Mouse (Mus musculus): ENCODE measurements at regions not wholly inside any gene's neighbourhood (a gene's known extent, or its start where the extent isn't known, plus 50 kb on each side); places are given as distances from the start of the nearest gene placed in this dataset.
"Not testable (repeated sequence)": the region's sequence is repeated elsewhere in the genome, so short reads cannot be mapped to it uniquely, and the experiment has no call there.

DNA sequence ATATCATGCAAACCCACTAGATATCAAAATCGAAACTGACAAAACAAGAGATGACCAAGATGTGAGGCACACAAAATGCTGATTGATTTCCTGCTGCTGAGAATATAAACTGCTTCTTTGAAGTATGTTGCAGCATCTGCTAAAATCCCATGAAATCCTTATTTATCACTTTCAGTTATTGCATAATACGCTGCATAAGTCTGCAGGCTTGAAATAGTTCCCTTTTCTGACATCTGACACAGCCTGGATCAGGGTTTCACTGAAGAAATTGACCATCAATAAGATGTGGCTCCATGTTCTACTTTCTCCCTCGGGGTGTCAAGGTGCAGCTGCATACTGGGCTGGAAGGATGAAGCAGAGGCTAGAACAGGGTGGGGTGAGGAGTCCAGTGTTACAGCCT lies 348.7 kb upstream of the Dab2 start:
- DNase-seq (ENCODE audit: low spot score): no peak
- Histone ChIP-seq H3K4me1 (ENCODE audit: control insufficient read depth, insufficient read depth, low read length) (no peaks in the 10 kb centered on the region), H3K4me2 (ENCODE audit: low read length) (no peak overlapping the region), H3K36me3 (ENCODE audit: control insufficient read depth, insufficient read depth, low read length) (no peaks in the 10 kb centered on the region), H3K9ac (ENCODE audit: low read length) (no peak overlapping the region), H3K27me3 (replicated peaks; ENCODE audit: control insufficient read depth, insufficient read depth, low read length) (no peaks in the 10 kb centered on the region), H3K9me3 (replicated peaks; ENCODE audit: control insufficient read depth, low read length) (no peaks in the 10 kb centered on the region), H3K4me3 (ENCODE audit: low read depth, low read length) (no peak overlapping the region), H3K27ac (ENCODE audit: low read depth, low read length) (no peak overlapping the region)
- ATAC-seq: no peak
- 82% methylated on average over 3 of the region's 3 CpGs for WGBS

DNA sequence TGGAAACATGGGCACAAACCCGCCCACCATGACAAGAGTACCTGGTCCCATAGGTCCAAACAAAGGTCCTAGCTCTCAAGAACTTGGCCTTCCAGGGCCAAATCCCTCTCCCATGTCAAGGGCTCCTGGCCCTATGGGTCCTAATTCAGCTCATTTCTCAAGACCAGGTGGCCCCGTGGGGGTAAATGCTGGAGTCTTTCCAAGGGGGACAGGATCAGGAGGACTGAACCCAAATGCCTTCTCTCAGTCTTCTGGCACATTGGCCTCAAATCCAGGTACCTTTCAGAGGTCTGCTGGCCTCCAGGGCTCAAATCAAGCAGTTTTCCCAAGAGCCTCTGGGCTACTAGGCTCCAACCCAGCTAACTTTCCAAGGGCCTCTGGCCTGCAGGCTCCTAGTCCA lies 347.9 kb upstream of the Dab2 start:
- H3K27me3 ChIP-seq (replicated peaks; ENCODE audit: control insufficient read depth, insufficient read depth, low read length); H3K9me3 ChIP-seq (replicated peaks; ENCODE audit: control insufficient read depth, low read length); H3K36me3 ChIP-seq (ENCODE audit: control insufficient read depth, insufficient read depth, low read length); H3K4me2 ChIP-seq (ENCODE audit: low read length); ATAC-seq; H3K9ac ChIP-seq (ENCODE audit: low read length); H3K27ac ChIP-seq (ENCODE audit: low read depth, low read length); H3K4me1 ChIP-seq (ENCODE audit: control insufficient read depth, insufficient read depth, low read length); DNase-seq (ENCODE audit: low spot score); H3K4me3 ChIP-seq (ENCODE audit: low read depth, low read length): not testable (repeated sequence)
- 98% methylated on average over 2 of the region's 2 CpGs for WGBS

DNA sequence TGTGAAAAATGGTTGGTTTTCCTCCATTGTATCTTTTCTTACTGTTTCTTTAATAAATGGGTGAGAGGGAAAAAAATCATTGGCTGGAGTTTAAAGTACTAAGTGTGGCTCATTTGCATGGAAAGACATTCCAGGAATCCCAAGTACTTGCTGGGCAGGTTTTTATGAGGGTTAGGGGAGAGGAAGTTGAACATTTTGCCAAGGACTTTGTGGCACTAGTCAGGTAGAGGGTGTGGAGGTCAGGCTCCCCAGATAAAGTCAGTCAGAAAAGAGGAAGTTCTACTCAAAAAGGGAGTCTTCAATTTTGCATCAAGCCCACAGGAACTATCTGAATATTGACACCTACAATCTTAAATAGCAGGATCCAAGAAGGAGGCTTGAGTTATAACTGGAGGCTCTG lies 346.5 kb upstream of the Dab2 start:
- Histone ChIP-seq H3K9ac (ENCODE audit: low read length) (no peak overlapping the region), H3K27me3 (replicated peaks; ENCODE audit: control insufficient read depth, insufficient read depth, low read length) (no peaks in the 10 kb centered on the region), H3K27ac (ENCODE audit: low read depth, low read length) (no peak overlapping the region), H3K9me3 (replicated peaks; ENCODE audit: control insufficient read depth, low read length) (no peaks in the 10 kb centered on the region), H3K4me2 (ENCODE audit: low read length) (no peak overlapping the region), H3K4me1 (ENCODE audit: control insufficient read depth, insufficient read depth, low read length) (no peaks in the 10 kb centered on the region), H3K36me3 (ENCODE audit: control insufficient read depth, insufficient read depth, low read length) (no peaks in the 10 kb centered on the region), H3K4me3 (ENCODE audit: low read depth, low read length) (no peak overlapping the region)
- no peak for ATAC-seq
- no peak for DNase-seq (ENCODE audit: low spot score)

DNA sequence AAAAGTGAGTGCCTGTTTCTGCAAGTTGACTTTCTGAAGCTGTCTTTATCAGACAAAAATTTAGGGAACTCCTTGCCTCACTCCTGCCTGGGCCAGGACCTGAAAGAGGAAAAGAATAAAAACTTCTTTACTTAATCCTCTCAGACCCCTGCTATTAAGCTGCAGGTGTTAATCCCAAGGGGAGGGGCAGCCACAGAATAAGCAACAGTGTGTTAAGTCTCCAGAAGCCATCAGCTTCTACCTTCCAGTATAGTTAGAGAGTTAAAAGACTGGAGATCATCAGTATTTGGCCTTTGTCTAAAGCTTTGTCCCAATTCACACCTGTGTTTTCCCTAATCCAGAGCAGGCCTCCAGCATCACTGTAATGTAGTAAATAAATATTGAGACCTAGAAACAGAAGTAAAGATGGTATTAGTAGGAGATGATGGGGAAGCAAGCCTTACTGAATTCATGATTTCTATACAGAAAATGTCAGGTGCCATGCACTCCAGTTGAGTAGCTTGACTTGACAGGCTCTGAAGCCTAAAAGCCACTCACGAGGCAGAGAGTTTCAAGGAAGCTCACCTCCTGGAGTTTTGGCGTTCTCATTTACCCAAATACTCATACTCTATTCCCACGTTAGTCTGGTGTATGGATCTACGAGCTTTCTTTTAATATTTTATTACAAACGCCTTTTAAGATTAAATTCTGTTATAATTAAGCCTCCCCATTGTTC lies 308.1 kb upstream of the Dab2 start:
- Histone ChIP-seq H3K27me3 (replicated peaks; ENCODE audit: control insufficient read depth, insufficient read depth, low read length) (no peaks in the 10 kb centered on the region), H3K4me2 (ENCODE audit: low read length) (no peak overlapping the region), H3K36me3 (ENCODE audit: control insufficient read depth, insufficient read depth, low read length) (no peaks in the 10 kb centered on the region), H3K9ac (ENCODE audit: low read length) (no peak overlapping the region), H3K4me3 (ENCODE audit: low read depth, low read length) (no peak overlapping the region), H3K4me1 (ENCODE audit: control insufficient read depth, insufficient read depth, low read length) (no peaks in the 10 kb centered on the region), H3K27ac (ENCODE audit: low read depth, low read length) (no peak overlapping the region), H3K9me3 (replicated peaks; ENCODE audit: control insufficient read depth, low read length) (no peaks in the 10 kb centered on the region)
- no peak for DNase-seq (ENCODE audit: low spot score)
- 40% methylated on average over 5 of the region's 5 CpGs for WGBS
- ATAC-seq: no peak

DNA sequence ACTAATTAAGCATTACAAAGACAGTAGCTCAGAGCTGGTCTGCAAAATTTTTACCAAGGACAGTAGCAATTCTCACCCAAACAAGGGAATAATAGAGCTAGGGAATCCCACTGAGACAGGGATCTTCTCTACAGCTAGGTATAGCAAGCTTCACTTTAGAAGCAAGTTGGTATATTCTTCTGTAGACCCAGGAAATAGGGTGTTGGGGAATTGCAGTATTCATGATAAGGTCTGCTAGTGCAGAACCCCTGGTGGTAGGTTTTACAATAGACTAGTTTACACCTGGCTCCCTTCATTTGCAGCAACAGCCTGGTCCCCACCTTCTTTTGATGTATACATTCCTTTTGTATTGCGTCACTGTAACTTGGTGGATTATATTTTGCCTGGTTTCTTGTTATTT lies 307.4 kb upstream of the Dab2 start:
- 95% methylated on average over 1 of the region's 1 CpGs for WGBS
- not testable (repeated sequence) for H3K27ac ChIP-seq (ENCODE audit: low read depth, low read length); DNase-seq (ENCODE audit: low spot score); H3K36me3 ChIP-seq (ENCODE audit: control insufficient read depth, insufficient read depth, low read length); H3K9me3 ChIP-seq (replicated peaks; ENCODE audit: control insufficient read depth, low read length); H3K4me2 ChIP-seq (ENCODE audit: low read length); ATAC-seq; H3K4me3 ChIP-seq (ENCODE audit: low read depth, low read length); H3K9ac ChIP-seq (ENCODE audit: low read length); H3K27me3 ChIP-seq (replicated peaks; ENCODE audit: control insufficient read depth, insufficient read depth, low read length); H3K4me1 ChIP-seq (ENCODE audit: control insufficient read depth, insufficient read depth, low read length)

DNA sequence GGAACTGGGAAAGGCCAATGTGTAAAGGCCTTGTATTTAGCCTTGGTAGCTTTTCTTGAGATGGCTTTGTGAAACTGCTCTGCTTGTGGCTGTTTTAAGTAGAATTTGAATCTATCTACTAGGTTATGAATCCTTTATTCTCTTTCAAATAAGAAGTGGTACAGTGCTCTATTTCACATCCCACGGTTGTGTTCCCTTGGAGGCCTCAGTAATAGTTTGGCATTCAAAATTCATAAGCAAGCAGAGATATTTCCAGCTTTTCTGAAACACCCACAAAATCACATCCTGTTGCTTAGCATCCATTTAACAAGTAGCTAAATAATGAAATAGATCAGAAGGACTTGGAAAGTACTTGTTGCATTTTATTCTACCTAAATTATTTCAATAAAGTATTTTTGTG lies 298.8 kb upstream of the Dab2 start:
- DNase-seq (ENCODE audit: low spot score): no peak
- Histone ChIP-seq H3K27ac (ENCODE audit: low read depth, low read length) (no peak overlapping the region), H3K4me1 (ENCODE audit: control insufficient read depth, insufficient read depth, low read length) (no peaks in the 10 kb centered on the region), H3K4me2 (ENCODE audit: low read length) (no peak overlapping the region), H3K27me3 (replicated peaks; ENCODE audit: control insufficient read depth, insufficient read depth, low read length) (no peaks in the 10 kb centered on the region), H3K9ac (ENCODE audit: low read length) (no peak overlapping the region), H3K36me3 (ENCODE audit: control insufficient read depth, insufficient read depth, low read length) (no peaks in the 10 kb centered on the region), H3K9me3 (replicated peaks; ENCODE audit: control insufficient read depth, low read length) (no peaks in the 10 kb centered on the region), H3K4me3 (ENCODE audit: low read depth, low read length) (no peak overlapping the region)
- no peak for ATAC-seq
- WGBS: 94% methylated on average over 1 of the region's 1 CpGs

DNA sequence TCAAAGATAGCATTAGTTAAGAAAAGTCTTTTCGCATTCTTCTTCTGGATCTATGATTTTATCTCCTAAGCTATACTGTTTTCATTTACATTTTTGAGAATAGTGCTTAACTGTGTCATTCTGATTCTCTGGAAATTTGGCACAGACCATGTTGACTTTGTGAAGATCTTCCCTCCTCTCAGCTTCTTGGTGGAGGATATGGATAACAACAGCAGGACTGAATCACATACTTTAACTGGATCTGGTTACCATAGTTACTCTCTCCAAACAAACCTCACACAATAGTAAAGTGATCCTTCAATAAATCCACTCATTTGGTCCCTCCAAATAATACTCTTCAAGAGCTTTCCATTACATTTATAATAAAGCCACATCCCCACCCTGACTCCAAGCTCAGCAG lies 298.2 kb upstream of the Dab2 start:
- Histone ChIP-seq H3K4me1 (ENCODE audit: control insufficient read depth, insufficient read depth, low read length) (no peaks in the 10 kb centered on the region), H3K36me3 (ENCODE audit: control insufficient read depth, insufficient read depth, low read length) (no peaks in the 10 kb centered on the region), H3K4me2 (ENCODE audit: low read length) (no peak overlapping the region), H3K9ac (ENCODE audit: low read length) (no peak overlapping the region), H3K27ac (ENCODE audit: low read depth, low read length) (no peak overlapping the region), H3K4me3 (ENCODE audit: low read depth, low read length) (no peak overlapping the region), H3K9me3 (replicated peaks; ENCODE audit: control insufficient read depth, low read length) (no peaks in the 10 kb centered on the region), H3K27me3 (replicated peaks; ENCODE audit: control insufficient read depth, insufficient read depth, low read length) (no peaks in the 10 kb centered on the region)
- no peak for DNase-seq (ENCODE audit: low spot score)
- ATAC-seq: no peak
- 94% methylated on average over 1 of the region's 1 CpGs for WGBS

DNA sequence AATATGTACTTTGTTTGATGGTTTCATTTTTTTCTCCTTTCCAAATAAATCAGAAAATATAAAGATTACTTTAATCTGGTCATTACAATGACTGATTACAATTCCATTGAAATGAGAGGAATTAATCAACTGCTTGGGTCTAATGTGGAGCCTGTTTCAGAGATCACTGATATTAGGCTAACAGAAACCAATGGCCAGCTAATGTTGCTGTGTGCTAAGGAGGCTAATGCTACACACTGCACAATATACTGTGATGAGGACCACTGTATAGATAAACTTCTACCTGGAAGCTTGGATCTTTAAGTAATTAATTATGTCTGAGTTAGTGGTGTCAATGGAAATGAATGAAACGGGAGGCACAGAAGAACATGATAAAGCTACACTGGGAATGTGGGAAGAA lies 284.6 kb upstream of the Dab2 start:
- Histone ChIP-seq H3K9ac (ENCODE audit: low read length) (no peak overlapping the region), H3K4me2 (ENCODE audit: low read length) (no peak overlapping the region), H3K27ac (ENCODE audit: low read depth, low read length) (no peak overlapping the region), H3K4me3 (ENCODE audit: low read depth, low read length) (no peak overlapping the region), H3K9me3 (replicated peaks; ENCODE audit: control insufficient read depth, low read length) (no peaks in the 10 kb centered on the region), H3K36me3 (ENCODE audit: control insufficient read depth, insufficient read depth, low read length) (no peaks in the 10 kb centered on the region), H3K27me3 (replicated peaks; ENCODE audit: control insufficient read depth, insufficient read depth, low read length) (no peaks in the 10 kb centered on the region), H3K4me1 (ENCODE audit: control insufficient read depth, insufficient read depth, low read length) (no peaks in the 10 kb centered on the region)
- DNase-seq (ENCODE audit: low spot score) (no peak), ATAC-seq (no peak)
- 73% methylated on average over 1 of the region's 1 CpGs for WGBS

DNA sequence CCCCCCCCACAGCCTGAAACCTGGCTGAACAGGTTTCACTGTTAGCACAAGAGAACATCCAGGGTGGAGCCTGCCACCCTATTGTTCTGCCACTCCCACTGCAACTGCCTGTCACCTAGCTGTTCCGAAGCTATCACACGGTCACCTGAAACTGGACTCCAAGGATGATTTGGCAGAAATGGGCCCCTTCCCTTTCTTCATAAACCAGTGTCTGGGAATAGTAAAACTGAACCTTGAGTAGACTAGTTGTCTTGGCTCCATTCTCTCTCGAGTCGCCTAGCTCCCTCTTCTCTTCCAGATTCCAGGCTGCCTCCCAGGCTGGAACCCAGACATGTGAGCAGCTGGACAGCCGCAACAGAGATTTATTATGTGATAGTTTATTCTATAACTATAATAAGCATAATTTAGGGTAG lies 282.9 kb upstream of the Dab2 start:
- 74% methylated on average over 5 of the region's 5 CpGs for WGBS
- ATAC-seq: no peak
- no peaks in the 10 kb centered on the region for H3K4me1 ChIP-seq (ENCODE audit: control insufficient read depth, insufficient read depth, low read length)

More for the DNA sequence above, 282.9 kb upstream of the Dab2 start:
- no peaks in the 10 kb centered on the region for H3K36me3 ChIP-seq (ENCODE audit: control insufficient read depth, insufficient read depth, low read length)
- DNase-seq (ENCODE audit: low spot score): no peak
- H3K4me2 ChIP-seq (ENCODE audit: low read length): no peak overlapping the region
- H3K27me3 ChIP-seq (replicated peaks; ENCODE audit: control insufficient read depth, insufficient read depth, low read length): no peaks in the 10 kb centered on the region
- H3K4me3 ChIP-seq (ENCODE audit: low read depth, low read length): no peak overlapping the region
- H3K27ac ChIP-seq (ENCODE audit: low read depth, low read length): no peak overlapping the region
- no peaks in the 10 kb centered on the region for H3K9me3 ChIP-seq (replicated peaks; ENCODE audit: control insufficient read depth, low read length)
- H3K9ac ChIP-seq (ENCODE audit: low read length): no peak overlapping the region

Data from forebrain, embryonic 14.5 days (tissue).